Mouse (Mus musculus): ENCODE results near the gene Slc7a5. TPM values are rescaled to one million over a fixed set of nuclear protein-coding genes. Genes with fewer than 3 reads are reported as not detected.

The Slc7a5 gene
- total RNA-seq, 2 experiments from 2014 or later, result 137 to 151 TPM

DNA sequence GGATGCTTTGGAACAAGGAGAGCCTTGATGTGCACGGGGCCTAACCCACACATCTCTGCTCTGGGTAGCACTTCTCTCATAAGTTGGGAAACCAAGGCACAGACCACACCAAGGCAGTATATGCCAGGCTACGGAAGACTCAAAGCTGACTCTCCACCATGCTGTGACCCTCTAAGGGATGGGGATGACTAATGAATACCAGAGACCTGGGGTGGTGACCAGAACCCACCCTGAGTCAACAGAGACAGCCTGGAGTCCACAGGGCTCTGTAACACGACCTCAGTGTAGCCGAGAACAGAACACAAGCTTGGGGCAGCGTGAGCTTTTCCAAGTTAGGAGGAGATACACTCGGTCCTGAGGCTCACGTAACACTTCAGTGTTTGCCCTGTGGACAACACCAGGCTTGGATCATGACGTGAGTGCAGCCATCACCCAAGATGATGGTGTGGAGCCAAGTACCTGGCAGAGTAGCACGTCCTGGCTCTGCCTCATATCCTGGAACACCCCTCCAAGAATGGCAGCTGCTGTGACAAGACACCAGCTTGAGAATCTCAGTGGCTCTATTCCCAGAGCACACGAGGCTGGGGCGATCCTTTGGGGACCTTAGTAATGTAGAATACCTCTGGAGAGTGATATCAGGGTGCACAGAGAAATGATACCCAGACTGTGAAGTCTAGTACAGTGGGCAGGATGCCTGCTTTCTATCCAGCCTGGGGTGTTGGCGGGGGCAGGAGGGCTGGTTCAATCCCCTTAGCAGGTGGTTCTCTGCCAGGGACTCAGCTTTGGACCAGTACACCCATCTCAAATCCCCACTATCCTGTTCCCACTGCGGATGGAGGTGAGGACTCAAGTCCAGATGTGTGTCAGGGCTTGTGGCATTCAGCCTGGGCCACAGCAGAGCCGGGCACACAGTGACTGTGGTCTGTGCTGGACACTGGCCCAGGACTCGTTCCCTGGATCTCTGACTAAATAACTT is 17.4 kb downstream of the Slc7a5 start:
- ATAC-seq (replicated peaks; ENCODE audit: low FRiP score, poor library complexity, severe bottlenecking), result no peak

DNA sequence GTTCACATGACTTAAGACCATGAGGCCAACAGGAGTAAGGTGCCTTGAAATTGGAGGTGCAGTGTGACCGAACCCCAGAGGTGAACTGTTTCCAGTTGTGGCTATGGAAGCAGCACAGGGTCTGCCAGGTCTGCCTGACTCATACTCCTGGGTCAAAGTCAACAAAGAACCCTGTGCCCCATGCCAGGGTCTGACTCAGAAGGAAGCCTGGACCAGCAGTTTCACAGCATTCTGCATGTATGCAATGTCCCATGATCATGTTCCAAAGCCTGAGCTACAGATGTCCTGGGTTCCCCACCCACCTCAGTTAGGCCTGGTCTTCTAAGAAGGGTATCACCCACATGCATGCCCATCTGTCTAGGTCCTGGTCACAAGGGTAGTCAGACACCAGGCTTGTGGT is 18.2 kb downstream of the Slc7a5 start:
- no peak for ATAC-seq (replicated peaks; ENCODE audit: low FRiP score, poor library complexity, severe bottlenecking)

DNA sequence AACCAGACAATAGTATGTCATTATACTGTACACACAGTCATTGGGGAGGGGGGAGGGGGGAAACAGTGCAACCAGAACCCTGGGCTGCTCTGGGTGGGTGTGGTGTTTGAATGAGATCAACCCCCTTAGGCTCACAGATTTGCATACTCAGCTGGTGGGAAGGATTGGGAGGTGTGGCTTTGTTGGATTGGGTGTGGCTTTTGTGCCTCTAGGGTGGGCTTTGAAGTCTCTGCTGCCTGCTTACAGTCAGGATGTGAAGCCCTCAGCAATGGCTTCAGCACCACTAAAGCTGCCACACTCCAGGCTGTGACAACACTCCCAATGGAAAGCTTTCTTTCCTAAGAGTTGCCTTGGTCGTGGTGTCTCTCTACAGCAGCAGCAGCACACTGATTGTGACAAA is 19.9 kb downstream of the Slc7a5 start:
- no peak for ATAC-seq (replicated peaks; ENCODE audit: low FRiP score, poor library complexity, severe bottlenecking)

DNA sequence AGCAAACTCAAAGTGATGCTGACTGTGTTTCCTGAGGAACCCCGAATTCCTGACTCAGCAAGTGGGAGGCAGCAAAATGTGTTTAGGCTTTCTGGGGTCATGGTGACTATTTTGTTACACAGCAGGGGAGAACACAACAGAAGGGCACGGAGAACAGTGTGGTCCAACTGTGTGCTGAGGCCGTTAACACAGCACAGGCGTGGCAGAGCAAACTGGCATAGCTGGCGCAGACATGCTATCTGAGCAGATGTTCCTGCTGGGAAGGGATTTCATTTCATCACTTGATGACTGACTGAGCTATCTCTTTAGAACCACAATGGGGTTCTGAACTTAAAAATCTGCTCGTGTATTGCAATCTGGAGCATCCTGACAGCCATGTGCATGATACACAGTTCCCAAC is 22.1 kb downstream of the Slc7a5 start:
- ATAC-seq (replicated peaks; ENCODE audit: low FRiP score, poor library complexity, severe bottlenecking), result no peak

DNA sequence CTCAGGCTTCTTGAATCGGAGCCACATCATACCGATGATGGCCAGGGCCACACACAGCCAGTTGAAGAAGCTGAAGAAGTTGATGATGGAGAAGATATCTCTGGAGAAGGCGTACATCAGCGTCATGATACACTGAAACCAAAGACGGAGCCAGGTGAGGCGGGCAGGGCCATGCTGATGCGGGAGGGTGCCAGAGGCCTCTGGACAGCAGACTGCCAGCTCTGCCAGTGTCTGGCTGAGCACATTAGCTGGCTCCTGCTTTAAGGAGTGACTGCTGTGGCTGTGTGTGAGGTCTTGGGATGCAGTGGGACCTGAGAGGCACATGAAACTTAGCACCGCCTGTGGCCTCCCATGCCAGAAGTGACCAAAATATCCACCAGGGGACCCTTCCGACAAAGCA is 22.5 kb downstream of the Slc7a5 start:
- no peak for ATAC-seq (replicated peaks; ENCODE audit: low FRiP score, poor library complexity, severe bottlenecking)

DNA sequence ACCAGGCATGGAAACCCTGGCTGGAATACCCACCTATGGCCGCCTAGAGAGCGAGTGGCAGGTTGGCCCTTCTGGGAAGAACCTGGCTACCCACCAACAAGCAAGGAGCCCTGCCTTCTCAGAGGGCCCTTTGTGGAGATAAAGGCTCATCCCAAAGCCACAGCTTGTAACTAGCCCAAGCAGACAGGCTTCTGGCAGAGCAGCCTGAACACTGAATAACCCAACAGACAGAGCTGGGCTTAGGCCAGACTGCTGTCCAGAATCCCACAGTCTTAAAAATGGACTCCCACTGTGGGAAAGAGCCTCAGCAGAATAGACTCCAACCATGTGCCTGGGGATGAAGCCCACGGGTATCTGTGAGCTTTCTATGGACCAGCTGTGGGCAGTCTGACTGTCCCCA is 23.3 kb downstream of the Slc7a5 start:
- ATAC-seq (replicated peaks; ENCODE audit: low FRiP score, poor library complexity, severe bottlenecking), result no peak

DNA sequence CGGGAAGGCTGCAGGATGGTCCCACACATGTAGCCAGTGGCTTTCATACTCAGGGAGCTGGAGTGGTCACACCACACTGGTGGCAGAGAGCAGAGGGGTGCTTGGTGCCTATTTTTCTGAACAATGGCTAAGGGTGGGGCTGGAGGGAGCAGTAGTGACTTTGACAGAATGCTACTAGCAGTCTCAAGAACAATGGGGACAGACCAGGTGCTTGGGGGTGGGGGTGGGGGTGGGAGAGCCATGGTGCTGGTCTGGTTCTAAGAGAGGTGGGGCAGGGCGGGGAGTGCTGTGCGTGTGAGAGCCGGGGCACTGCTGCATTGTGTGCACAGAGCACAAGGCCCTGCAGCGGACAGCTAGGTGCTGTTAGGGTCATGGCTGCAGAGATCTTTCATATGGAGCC is 25.6 kb downstream of the Slc7a5 start:
- ATAC-seq (replicated peaks; ENCODE audit: low FRiP score, poor library complexity, severe bottlenecking), result no peak

DNA sequence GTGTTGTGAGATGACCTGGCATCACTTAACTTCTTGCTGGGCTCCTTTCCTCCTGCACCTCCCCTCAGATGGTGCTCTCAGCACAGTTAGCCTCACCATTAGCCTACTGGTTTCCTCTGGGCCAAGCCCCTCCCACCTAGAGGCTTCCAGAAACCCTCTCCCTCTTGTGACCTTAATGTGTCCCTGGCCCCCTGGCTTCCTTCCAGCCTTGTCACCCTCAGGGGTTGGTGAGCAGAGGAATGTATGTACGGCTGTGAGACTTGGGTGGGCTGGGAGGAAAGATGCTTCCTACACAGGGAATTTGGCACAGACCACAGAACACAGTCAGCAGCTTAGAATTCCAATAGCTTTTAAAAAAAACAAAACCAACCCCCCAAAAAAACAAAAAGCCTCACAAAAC is 26.7 kb downstream of the Slc7a5 start:
- no peak for ATAC-seq (replicated peaks; ENCODE audit: low FRiP score, poor library complexity, severe bottlenecking)

DNA sequence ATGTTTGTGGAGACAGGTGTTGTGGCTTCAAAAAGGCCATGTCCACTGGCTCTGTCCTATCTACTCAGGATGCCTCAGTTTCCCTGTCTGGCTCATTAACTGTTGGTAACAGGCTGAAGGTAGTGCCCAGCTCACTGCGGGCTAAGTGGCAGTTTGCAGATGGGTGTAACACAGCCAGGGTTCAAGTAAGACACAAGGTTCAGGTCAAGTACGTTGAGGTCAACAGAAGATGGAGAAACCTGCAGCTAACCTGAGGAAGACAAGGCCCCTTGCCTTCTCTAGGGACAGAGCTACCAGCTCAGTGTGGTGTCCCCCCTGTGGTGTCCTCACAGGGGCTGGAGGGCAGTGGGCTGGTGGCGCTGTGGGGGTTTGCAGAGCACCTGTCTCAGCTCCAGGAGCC is 27.8 kb downstream of the Slc7a5 start:
- ATAC-seq (replicated peaks; ENCODE audit: low FRiP score, poor library complexity, severe bottlenecking), result no peak

DNA sequence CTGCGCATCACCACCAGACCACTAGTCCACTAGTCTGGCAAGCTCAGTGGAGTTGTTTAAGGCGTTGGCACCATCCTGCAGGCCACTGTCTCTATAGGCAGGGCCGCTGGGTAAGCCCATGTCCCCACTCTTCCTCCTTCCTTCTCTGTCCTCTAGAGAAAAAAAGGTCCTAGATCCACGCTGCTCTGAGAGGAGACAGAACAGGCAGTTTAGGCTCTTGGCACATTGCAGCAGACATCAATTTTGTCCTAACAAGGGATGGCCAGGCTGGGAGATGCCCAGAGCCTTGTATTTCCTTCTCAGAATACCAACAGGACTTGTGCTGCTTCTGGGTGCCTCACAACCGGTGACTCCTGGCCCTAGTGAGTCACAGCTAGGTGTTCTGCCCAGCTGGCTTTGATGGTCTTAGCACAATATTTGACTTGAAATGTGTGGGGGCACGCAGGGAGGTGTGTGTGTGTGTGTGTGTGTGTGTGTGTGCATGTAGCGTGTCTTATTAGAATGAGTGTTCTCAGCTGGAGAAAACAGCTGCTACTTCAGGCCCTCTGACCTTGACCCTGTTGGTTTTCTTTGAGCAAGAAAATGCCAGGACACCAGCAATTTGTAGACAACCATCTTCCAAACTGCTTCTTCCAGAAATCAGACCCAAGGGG is 29.5 kb downstream of the Slc7a5 start:
- ATAC-seq (replicated peaks; ENCODE audit: low FRiP score, poor library complexity, severe bottlenecking), result no peak

DNA sequence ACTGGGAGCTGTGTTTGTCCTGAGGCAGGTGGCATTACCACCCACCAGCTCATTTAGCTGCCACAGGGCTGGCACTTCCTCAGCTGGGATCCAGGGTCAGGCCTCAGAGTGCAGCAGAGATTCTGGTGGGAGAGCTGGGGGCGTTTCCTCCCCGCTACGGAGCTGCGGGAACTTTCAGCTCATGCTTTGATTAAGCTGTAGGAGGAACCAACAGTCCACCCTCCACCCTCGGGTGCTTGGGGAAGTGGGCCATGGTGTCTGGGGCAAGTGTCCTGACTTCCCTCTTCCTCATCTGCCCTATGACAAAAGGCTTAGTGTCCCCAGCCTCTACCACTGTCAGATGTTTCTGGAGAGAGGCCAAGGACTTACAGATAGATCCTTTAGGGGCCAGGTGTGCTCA is 30.3 kb downstream of the Slc7a5 start:
- ATAC-seq (replicated peaks; ENCODE audit: low FRiP score, poor library complexity, severe bottlenecking), result no peak

DNA sequence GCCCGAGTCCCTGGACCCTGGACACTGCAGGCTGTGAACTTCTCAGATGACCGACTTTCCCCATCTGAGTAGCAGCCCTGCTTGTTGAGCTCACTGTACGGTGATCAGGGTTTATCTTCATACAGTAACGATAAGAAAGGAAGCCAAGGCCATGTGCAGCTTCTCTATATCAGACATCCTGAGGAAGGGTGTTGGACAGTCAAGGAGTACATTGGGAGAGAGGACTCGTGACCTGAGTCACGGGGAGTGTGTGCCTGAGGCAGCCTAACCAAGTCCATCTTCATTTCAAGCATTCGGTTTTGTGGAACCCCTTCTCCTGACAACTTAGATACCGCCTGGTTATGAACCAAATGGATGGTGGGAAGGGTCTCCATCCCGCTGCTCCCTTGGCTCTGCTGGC is 32.0 kb downstream of the Slc7a5 start:
- no peak for ATAC-seq (replicated peaks; ENCODE audit: low FRiP score, poor library complexity, severe bottlenecking)

DNA sequence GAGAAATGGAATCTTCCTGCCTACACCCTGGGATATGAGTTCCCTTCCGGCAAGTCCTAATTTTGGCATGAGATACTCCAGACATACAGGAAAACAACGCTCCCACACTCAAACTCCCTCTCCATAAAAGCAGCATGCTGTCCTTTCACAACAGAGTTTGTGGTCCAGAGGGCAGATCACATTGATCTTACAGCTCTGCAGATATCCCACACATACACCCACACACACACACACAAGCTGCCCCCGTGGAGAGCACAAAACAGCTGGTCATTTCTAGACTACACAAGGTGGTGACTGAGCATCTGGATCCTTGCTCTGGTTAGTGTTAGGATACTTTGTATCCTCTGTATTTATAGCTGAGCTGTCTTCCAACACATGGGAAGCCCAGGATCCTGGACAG is 32.4 kb downstream of the Slc7a5 start:
- no peak for ATAC-seq (replicated peaks; ENCODE audit: low FRiP score, poor library complexity, severe bottlenecking)

DNA sequence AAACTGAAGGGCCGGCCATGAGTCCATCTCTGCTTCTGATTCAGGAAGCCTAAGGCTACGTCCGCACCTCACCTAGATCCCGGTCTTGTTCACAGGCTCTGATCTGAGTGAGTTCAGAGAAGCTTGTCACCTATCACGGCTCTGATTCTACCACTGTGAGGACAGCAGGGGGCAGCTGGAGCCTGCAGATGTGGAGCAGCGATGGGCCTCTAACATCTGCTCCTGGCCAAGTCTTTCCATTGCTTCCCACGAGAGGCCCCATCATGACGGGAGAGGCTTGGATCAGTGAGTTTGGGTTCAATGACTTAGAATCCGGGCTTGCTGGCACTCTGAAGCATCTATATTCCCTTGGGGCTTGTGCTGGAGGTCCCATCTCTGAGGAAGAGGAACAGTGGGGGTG is 33.5 kb downstream of the Slc7a5 start:
- ATAC-seq (replicated peaks; ENCODE audit: low FRiP score, poor library complexity, severe bottlenecking), result peak; percentile 66

DNA sequence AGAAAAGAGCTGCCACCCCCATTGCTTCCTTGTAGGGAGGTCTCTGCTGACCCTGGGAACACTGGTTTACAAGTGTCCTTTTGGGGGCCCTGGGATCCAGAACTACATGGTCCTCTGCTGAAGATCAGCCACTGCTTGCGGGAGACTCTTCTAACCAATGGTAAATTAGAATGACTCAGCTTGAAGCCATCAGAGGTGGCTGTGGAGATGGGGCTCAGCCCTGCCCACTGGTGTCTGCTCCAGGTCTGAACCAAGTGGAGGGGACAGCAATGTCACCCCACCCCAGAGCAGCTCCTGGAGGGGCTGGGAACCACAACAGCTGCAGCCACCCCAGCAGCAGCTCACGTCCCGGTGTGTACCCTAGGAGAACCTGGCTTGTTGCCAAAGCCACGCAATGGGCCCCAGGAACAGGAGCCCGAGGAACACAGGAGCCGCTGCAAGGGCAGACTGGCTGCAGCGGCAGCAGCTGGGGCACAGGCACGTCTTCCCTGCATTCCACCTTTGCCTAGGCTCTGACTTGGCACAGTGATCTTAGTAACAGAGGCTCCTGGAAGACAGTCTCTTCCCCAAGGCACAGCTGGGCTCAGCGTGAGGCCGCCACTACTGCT is 35.6 kb downstream of the Slc7a5 start:
- peak; percentile 70 for ATAC-seq (replicated peaks; ENCODE audit: low FRiP score, poor library complexity, severe bottlenecking)

DNA sequence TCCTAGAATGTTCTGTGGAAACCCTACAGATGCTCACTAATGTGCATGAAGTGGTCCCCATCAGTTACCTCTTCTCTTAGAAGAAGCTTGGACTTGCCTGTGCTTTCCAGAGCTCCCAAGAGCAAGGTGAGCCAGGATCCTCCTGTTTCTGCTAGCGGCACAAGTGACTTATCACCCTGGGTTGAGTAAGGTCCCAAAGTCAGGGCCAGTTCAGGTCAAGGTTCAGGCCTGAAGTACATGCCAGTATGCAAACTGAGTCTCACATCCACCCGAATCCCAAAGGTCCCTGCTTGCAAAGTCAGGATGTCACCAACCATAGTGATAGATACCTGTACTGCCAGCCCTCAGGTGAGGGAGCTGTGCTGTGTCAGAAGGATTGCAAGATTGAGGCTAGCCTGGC is 37.3 kb downstream of the Slc7a5 start:
- no peak for ATAC-seq (replicated peaks; ENCODE audit: low FRiP score, poor library complexity, severe bottlenecking)

DNA sequence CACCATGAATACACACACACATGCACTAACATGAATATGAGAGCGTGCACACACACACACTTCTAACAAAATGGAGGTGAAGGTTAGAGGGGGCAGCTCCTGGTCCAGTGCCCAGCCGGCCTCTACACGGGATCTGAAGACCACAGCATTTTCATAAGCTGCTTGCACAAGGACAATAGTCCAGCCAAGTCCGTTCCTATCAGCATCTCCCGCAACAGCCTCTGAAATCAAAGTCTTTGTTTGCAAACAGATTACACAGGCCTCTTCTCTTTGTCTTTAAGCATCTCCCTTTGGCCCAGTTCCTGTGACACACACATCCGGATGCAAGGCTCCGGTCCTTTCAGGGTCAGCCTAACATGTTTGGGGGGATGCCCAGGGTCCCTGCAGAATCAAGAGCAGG is 38.6 kb downstream of the Slc7a5 start:
- no peak for ATAC-seq (replicated peaks; ENCODE audit: low FRiP score, poor library complexity, severe bottlenecking)

DNA sequence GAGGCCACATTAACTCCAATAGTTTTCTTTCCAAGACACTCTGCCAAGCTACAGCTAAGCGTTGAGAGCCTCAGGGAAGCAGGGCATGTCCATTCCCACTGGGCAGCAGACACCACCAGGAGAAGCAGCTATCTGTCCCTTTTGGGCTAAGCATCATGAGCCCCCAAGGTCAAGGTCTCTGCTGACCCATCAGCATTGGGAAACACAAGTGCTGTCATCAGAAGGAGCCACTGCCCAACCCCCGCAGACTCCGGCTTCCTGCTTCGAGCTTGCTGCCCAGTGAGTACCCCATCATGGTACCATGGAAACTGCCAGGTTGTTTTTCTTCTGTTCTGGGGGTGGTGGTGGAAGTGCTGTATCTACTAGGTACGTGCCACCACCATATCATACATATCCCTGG is 39.3 kb downstream of the Slc7a5 start:
- no peak for ATAC-seq (replicated peaks; ENCODE audit: low FRiP score, poor library complexity, severe bottlenecking)

DNA sequence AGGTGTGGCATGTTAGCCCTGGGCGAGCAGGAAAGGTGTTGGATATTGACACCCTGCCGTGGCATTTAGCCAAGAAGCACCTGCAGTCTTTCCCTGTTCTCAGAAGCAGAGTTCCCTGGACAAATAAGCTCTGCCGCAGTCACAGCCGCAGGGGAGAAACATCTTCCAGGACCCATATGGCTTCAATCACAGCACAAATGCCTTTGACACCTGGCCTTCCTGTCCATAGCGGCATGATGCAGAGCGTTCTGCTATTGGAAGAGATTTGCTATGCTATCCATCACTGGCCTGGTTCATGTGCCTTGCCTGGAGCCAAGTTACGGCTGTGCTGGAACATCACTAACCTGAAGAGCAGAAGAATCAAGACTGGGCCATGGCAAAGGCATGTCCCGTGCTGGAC is 42.1 kb downstream of the Slc7a5 start:
- ATAC-seq (replicated peaks; ENCODE audit: low FRiP score, poor library complexity, severe bottlenecking), result no peak

DNA sequence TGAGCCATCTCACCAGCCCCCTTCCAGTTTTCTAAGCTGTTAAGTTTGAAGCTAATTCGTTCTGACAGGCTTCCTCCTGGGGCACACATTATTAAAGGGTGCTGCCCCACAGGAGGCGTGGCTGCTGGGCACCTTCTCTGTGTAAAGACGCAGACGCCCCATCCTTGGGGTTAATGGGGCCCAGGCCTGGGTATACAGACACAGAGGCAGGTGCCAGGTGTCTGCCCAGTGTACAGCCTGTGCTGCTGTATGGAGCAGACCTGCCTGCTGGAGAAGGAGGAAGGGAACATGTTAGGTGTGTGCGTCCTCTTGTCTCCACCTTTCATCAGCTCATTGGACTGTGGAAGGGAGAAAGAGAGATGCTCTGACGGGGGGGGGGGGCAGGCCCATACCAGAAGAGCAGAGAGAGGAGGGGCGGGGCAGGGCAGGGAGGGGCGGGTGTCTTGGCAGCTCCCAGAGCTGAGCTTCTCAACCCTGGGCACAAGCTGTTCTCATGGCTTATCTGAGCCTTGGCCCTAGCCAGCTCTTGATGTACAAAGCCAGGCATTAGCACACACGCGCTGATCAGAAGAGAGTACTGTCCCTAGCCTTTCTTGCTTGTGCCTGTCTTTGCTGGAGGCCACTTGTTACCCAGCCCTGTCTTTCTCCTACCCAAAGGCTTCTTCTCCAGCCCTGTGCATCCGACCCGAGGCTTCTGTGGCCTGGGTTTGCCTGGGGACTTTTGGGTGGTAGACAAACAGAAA is 45.5 kb downstream of the Slc7a5 start:
- no peak for ATAC-seq (replicated peaks; ENCODE audit: low FRiP score, poor library complexity, severe bottlenecking)

Measured in erythroblast, adult 5-6 weeks (primary cell).